Mouse (Mus musculus) liver, embryonic 14.5 days (tissue): ENCODE data around the gene Cd83. TPM values are rescaled to one million over a fixed set of nuclear protein-coding genes. Genes with fewer than 3 reads are reported as not detected.

ENCODE experiments used
- ATAC-seq: fragments of 200-750 bp; cut with Nextera tagmentation; 2 replicates; pipeline ENCODE4 v1.8.0; 2017; ENCODE audit warnings: moderate number of reproducible peaks, mild to moderate bottlenecking, moderate library complexity; ENCODE audit not compliant: insufficient read depth
- DNase-seq, 3 experiments: peaks; one replicate each; pipeline ENCODE4 v3.0.0-alpha.2; 2012 to 2013; ENCODE audit warnings: low read depth in 3 of 3, low spot score in 3 of 3
- H3K27ac ChIP-seq: fragments of 300-500 bp; sonication (generic); 2 replicates; pipeline ENCODE4 v1.5.1; 2014; ENCODE audit warnings: moderate library complexity, mild to moderate bottlenecking, control low read depth, inconsistent platforms
- H3K27me3 ChIP-seq: fragments of 300-500 bp; sonication (generic); 2 replicates; pipeline ENCODE4 v1.6.1; 2014; ENCODE audit warnings: mild to moderate bottlenecking, low read length, moderate library complexity; ENCODE audit not compliant: control insufficient read depth, insufficient read depth
- H3K36me3 ChIP-seq: fragments of 300-500 bp; sonication (generic); replicated peaks from 2 replicates; pipeline ENCODE4 v1.6.1; 2014; ENCODE audit warnings: low read depth; ENCODE audit not compliant: control insufficient read depth, insufficient read depth
- H3K4me1 ChIP-seq, 2 experiments: fragments of 200-500 bp in 1 of 2; fragments of 300-500 bp in 1 of 2; sonication (generic) in 1 of 2; replicated peaks; 2 replicates each; pipeline ENCODE4 v1.6.1; 2012 to 2014; ENCODE audit warnings: antibody characterized with exemption in 1 of 2, inconsistent platforms in 1 of 2, low read length in 1 of 2; ENCODE audit not compliant: control insufficient read depth in 2 of 2, insufficient read depth in 2 of 2
- H3K4me2 ChIP-seq: fragments of 300-500 bp; sonication (generic); 2 replicates; pipeline ENCODE4 v1.6.1; 2014; ENCODE audit warnings: low read depth, mild to moderate bottlenecking, control low read depth, moderate library complexity
- H3K4me3 ChIP-seq, 2 experiments: fragments of 200-500 bp in 1 of 2; fragments of 300-500 bp in 1 of 2; sonication (generic) in 1 of 2; 2 replicates each; pipeline ENCODE4 v1.5.1; 2012 to 2014; ENCODE audit warnings: low read depth in 2 of 2, low read length in 2 of 2, mild to moderate bottlenecking in 2 of 2, control low read depth in 1 of 2, inconsistent platforms in 1 of 2, moderate library complexity in 1 of 2; ENCODE audit not compliant: insufficient read depth in 1 of 2
- H3K9ac ChIP-seq: fragments of 300-500 bp; sonication (generic); replicated peaks from 2 replicates; pipeline ENCODE4 v1.6.1; 2014; ENCODE audit warnings: mild to moderate bottlenecking, control low read depth, moderate library complexity
- H3K9me3 ChIP-seq: fragments of 300-500 bp; sonication (generic); 2 replicates; pipeline ENCODE4 v1.6.1; 2016; ENCODE audit warnings: low read length, mixed read lengths; ENCODE audit not compliant: control insufficient read depth
- CTCF ChIP-seq: IDR thresholded peaks from 2 replicates; pipeline ENCODE4 v1.5.1; 2016; ENCODE audit warnings: antibody characterized with exemption, low read depth, control low read depth
- EP300 ChIP-seq: IDR thresholded peaks from 2 replicates; pipeline ENCODE4 v1.6.1; 2016; ENCODE audit warnings: antibody characterized with exemption, low read depth
- WGBS: fragments of 180-500 bp; shearing (Covaris S2); extraction: QIAGEN DNeasy Blood & Tissue Kit; methylation state at CpG from one replicate; pipeline ENCODE4 v1.1.7; 2014; ENCODE audit not compliant: insufficient replicate concordance; 5-methylcytosine and 5-hydroxymethylcytosine counted together
- polyA plus RNA-seq, 2 experiments: library from polyadenylated mRNA; depleted of rRNA in 1 of 2; stranded (reverse) in 1 of 2; unstranded in 1 of 2; fragments of >200 nt; fragmentation: Nextera tagmentation in 1 of 2; extraction: Ambion mirVana in 1 of 2; gene quantifications; 2 replicates each; pipeline versions ENCODE4 v1.2.1 to v1.2.3; 2012 to 2014

Gene Cd83
- polyA plus RNA-seq (2012; rRNA removed) (0.32 and 0.37 TPM in 2 replicates), polyA plus RNA-seq (2014; fragmentation: Nextera tagmentation; extraction: Ambion mirVana) (0.67 and 1.3 TPM in 2 replicates)

DNA sequence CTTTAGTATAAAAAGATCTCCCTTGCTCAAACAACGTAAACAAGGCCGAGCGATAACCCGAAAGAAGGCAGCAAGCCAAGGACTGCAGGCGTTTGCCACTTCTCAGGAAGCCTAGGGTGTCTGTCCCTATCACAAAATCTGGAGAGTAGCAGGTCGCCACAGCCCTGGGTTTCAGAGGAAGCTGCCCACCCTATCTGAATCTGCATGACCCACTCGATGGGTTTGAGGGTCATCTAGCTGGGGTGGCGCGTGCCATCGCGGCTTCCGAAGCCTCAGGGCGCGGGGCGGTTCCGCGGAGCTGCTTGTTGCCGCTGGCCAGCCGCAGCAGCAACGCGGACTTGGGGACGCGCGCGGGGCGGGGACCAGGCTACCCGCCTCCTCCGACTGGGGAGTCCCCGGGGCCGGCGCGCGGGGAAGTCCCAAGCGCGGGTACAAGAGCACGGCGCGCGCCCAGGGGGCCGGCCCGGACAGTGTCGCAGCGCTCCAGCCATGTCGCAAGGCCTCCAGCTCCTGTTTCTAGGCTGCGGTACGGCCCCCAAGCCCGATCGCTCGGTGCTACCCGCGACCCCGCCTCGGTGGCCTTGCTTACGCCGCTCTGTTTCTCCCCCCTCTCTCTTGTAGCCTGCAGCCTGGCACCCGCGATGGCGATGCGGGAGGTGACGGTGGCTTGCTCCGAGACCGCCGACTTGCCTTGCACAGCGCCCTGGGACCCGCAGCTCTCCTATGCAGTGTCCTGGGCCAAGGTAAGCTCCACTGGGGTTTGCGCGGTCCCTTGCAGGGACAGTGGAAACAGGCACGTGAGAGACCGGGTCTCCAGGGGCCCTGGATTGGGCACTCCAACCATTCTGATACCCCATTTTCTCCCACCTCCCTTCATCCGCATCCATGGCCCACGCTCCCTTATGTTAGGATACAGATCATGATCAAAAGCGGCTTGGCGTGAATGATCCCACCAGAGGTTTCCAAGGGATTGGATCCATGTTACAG, at the start of gene Cd83:
TSS of gene Cd83 (plus strand) at position 51 of the 987 bp plus-strand sequence.
- H3K27me3 ChIP-seq, result peaks cover 21% of the 10 kb centered on the region
- no peak for DNase-seq
- WGBS, result 4% methylated on average over 72 of the region's 73 CpGs
- 0 out of 2 replicates have a peak, but pooled peaks have one; percentile 43 for ATAC-seq
- H3K4me2 ChIP-seq, result peak within 1 kb of the TSS; percentile 49
- TF ChIP-seq EP300, result no peak
- TF ChIP-seq CTCF, result no peak
- no peaks in the 10 kb centered on the region for H3K4me1 ChIP-seq
- H3K27ac ChIP-seq, result no peak within 1 kb of the TSS
- peak within 1 kb of the TSS; percentile 45 for H3K4me3 ChIP-seq
- no peak within 1 kb of the TSS for H3K9ac ChIP-seq
- H3K36me3 ChIP-seq, result no peaks in the 10 kb centered on the region
- no peaks in the 10 kb centered on the region for H3K9me3 ChIP-seq

DNA sequence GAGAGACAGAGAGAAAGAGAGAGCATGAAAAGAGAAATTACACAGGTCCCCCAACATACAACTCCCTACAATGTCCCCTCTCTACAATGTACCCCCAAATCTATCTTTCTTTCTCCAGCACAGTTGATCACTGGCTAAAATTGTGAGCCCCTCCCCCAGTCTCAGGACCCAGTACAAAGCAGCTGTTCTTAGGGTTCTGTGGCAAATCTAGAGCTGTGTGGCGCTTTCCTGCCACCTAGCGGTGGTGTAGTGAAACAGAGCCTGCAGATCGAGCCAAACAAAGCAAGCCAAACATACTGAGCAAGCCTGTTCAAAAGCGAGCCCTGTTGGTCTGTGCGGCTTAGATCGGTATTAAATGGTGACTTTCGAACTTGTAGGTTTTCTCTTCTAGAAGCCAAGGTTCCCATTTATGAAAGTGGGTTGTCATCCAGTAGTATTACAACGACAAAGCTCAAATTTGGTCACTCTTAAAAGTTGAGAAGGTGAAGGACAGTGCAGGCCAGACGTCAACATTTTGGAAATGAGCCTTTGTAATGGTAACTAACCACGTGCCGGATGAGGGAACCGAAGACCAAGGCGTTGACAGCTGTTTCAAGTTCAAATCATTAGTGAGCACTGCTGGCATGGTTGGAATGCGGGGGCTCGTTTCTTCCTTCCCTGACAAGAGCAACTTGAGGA, 44.8 kb upstream of the Cd83 start:
- Histone ChIP-seq H3K27ac (no peak overlapping the region), H3K9me3 (no peaks in the 10 kb centered on the region), H3K27me3 (no peaks in the 10 kb centered on the region), H3K4me2 (no peak overlapping the region), H3K4me3 (no peak overlapping the region), H3K9ac (no peak overlapping the region), H3K36me3 (no peaks in the 10 kb centered on the region), H3K4me1 (no peaks in the 10 kb centered on the region)
- ATAC-seq, result no peak
- WGBS, result 33% methylated on average over 15 of the region's 15 CpGs
- DNase-seq, result peak; percentile 14 to 22 (median 16)
- TF ChIP-seq CTCF, result peak; percentile 88
- no peak for TF ChIP-seq EP300

DNA sequence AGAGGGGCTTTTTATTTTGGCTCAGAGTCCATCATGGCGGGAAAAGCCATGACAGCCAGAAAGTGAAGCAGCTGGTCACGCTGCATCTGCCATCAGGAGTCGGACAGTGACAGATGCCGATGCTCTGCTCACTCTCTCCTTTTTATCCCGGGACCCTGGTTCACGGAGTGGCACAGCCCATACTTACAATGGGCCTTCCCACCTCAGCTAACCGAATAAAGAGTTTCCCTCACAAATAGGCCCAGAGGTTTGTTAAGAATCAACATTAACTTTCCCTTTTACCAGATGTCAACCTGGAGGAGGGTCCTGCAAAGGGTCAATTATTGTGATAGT, 44.3 kb upstream of the Cd83 start:
- Histone ChIP-seq H3K27ac (no peak overlapping the region), H3K36me3 (no peaks in the 10 kb centered on the region), H3K27me3 (no peaks in the 10 kb centered on the region), H3K4me1 (no peaks in the 10 kb centered on the region), H3K4me3 (no peak overlapping the region), H3K9ac (no peak overlapping the region), H3K9me3 (no peaks in the 10 kb centered on the region), H3K4me2 (no peak overlapping the region)
- DNase-seq (no peak), ATAC-seq (no peak)
- WGBS, result 62% methylated on average over 7 of the region's 7 CpGs
- TF ChIP-seq EP300, result no peak

DNA sequence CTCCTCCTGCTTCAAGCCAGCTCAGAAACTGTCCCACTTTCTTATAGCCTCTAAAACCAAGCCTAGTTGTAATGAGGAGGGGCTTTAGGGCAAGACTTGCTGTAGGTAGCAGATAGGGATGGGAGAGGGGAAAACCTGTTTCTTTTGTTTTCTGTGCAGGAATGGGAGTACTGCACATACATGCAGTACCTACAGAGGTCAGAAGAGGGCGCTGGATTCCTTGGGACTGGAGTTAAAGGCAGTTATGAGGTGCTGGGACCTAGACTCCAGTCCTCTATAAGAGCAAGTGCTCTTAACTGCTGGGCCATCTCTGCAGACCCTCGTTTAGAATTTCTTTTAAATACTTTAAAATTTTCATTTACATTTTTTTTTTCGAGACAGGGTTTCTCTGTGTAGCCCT, 41.9 kb upstream of the Cd83 start:
- H3K9me3 ChIP-seq, result no peaks in the 10 kb centered on the region
- H3K27me3 ChIP-seq, result no peaks in the 10 kb centered on the region
- DNase-seq (no peak), ATAC-seq (no peak)
- H3K4me2 ChIP-seq, result no peak overlapping the region
- H3K27ac ChIP-seq, result no peak overlapping the region
- no peak overlapping the region for H3K9ac ChIP-seq
- H3K4me1 ChIP-seq, result no peaks in the 10 kb centered on the region
- TF ChIP-seq CTCF, result 0 out of 2 replicates have a peak, but pooled peaks have one; percentile 16
- TF ChIP-seq EP300, result no peak
- 35% methylated on average over 3 of the region's 3 CpGs for WGBS
- no peak overlapping the region for H3K4me3 ChIP-seq
- H3K36me3 ChIP-seq, result no peaks in the 10 kb centered on the region

DNA sequence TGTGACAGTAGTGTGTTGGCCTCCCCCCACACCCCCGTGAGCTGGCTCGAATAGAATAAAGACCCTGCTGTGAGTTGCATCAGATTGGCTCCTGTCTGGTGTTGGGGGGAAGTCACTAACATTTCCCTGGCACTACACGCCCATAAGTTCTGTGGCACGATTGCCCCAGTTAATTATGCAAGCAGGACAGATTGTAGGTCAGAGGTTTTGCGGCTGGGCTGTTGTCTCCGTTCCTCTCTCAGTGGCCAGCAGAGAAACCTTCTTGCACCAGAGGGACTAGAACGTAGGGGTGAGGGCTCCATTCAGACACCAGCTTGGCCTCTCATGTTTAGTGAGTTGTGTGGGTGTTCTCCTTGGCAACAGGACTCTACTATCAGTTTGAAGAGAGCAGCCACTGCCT, 40.3 kb upstream of the Cd83 start:
- H3K36me3 ChIP-seq, result no peaks in the 10 kb centered on the region
- H3K9me3 ChIP-seq, result no peaks in the 10 kb centered on the region
- ATAC-seq, result no peak
- no peak overlapping the region for H3K4me3 ChIP-seq
- H3K27ac ChIP-seq, result no peak overlapping the region
- TF ChIP-seq EP300 (no peak), CTCF (no peak)
- no peaks in the 10 kb centered on the region for H3K27me3 ChIP-seq
- no peaks in the 10 kb centered on the region for H3K4me1 ChIP-seq
- no peak for DNase-seq
- H3K4me2 ChIP-seq, result no peak overlapping the region
- 71% methylated on average over 7 of the region's 7 CpGs for WGBS
- no peak overlapping the region for H3K9ac ChIP-seq
